Comparison of ENCODE assay signal across 21 mouse cellular contexts in the genomic region with DNA sequence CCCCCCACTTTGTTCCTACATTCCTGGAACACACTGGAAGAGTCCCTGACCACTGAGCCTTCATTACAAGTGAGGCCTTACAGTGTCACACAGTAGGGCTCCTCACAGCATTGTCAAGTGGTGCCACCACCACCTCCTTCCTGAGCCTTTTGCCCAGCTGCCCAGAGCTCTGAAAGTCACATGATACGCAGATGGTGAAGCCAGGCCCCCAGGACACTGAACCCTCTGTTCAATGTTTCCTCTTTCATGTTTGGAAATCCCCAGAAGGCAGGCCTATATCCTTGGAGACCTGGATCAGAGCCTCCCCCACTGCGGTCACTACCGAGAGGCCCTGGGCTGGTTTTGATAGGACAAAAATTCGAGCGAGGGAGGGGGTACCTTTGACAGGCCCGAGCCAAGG. TPM values are rescaled to one million over a fixed set of nuclear protein-coding genes. Genes with fewer than 3 reads are reported as not detected.
DNase-seq lines count a peak whose midpoint lies in the region; ATAC-seq and TF ChIP-seq lines count a peak whose summit lies in the region.
"Had no signal": no experiment of that assay in that cellular context is flagged by ENCODE, and none has a peak within 500 bp of the region (broad histone marks: within the 10 kb centered on the region; RNA-seq: fewer than 3 reads in every experiment).

No protein-coding gene starts in this region.

- no peak for ATAC-seq in forebrain, embryonic 12.5 days (ENCODE audit: low FRiP score)
- ATAC-seq: CD4-positive, CD25-positive, alpha-beta regulatory T cell, adult 4 months; forebrain, embryonic 15.5 days; lung, postnatal 0 days had no signal

- H3K36me3 ChIP-seq in forebrain, embryonic 10.5 days (replicated peaks) = no peaks in the 10 kb centered on the region
- H3K36me3 ChIP-seq in forebrain, embryonic 12.5 days (replicated peaks) = no peaks in the 10 kb centered on the region
- no peaks in the 10 kb centered on the region for H3K36me3 ChIP-seq in ES-E14 (ENCODE audit: control insufficient read depth, insufficient read depth, low read length, poor library complexity, severe bottlenecking)
- no peaks in the 10 kb centered on the region for H3K36me3 ChIP-seq in limb, embryonic 10.5 days
- H3K36me3 ChIP-seq: forebrain, embryonic 15.5 days had no signal

- DNase-seq in forebrain, embryonic 10.5 days (ENCODE audit: extremely low spot score, low spot score) = no peak
- peak; percentile 47 for DNase-seq in layer of hippocampus, adult 11-12 months (ENCODE audit: low spot score)
- DNase-seq in layer of hippocampus, postnatal 36 days = no peak
- no peak for DNase-seq in ES-E14 (ENCODE audit: low read depth, low spot score)
- DNase-seq in limb, embryonic 10.5 days (ENCODE audit: low spot score) = no peak
- DNase-seq in kidney, postnatal 25 days = no peak
- no peak for DNase-seq in left cerebral cortex, postnatal 25 days (ENCODE audit: low spot score in 2 of 2)
- DNase-seq: adrenal gland, postnatal 36 days; cerebellum, adult 8-10 months; gastrocnemius, postnatal 36 days; heart, postnatal 10 days; kidney, adult 8-10 months; kidney, postnatal 36 days; liver; midbrain, embryonic 14.5 days; thymus, postnatal 14 days had no signal

- in situ Hi-C loops in ES-E14 (cut with MboI; ENCODE audit: low sequenced_read_pairs in 2 of 2, unreplicated experiment in 2 of 2) = no loop called here

- no peak overlapping the region for H3K4me3 ChIP-seq in forebrain, embryonic 10.5 days
- H3K4me3 ChIP-seq in forebrain, embryonic 12.5 days (replicated peaks) = no peak overlapping the region
- peak overlapping the region; percentile 55 to 63; a peak in 3 of 4 replicates for H3K4me3 ChIP-seq in ES-E14 (ENCODE audit: insufficient read depth in 1 of 2, low read depth in 1 of 2, low read length in 2 of 2, poor library complexity in 1 of 2, severe bottlenecking in 1 of 2)
- no peak overlapping the region for H3K4me3 ChIP-seq in limb, embryonic 10.5 days
- H3K4me3 ChIP-seq: forebrain, embryonic 15.5 days had no signal

- no peak overlapping the region for H3K4me2 ChIP-seq in forebrain, embryonic 12.5 days
- H3K4me2 ChIP-seq: forebrain, embryonic 15.5 days; heart, embryonic 11.5 days had no signal

- intact Hi-C loops in left cerebral cortex, postnatal 25 days (cut with DNase I) = no loop called here

- peaks cover 31% of the 10 kb centered on the region for H3K27me3 ChIP-seq in forebrain, embryonic 10.5 days (ENCODE audit: poor library complexity, severe bottlenecking)
- H3K27me3 ChIP-seq in forebrain, embryonic 12.5 days = no peaks in the 10 kb centered on the region
- H3K27me3 ChIP-seq in limb, embryonic 10.5 days (ENCODE audit: low read depth, poor library complexity, severe bottlenecking) = no peaks in the 10 kb centered on the region
- H3K27me3 ChIP-seq: forebrain, embryonic 15.5 days had no signal

- peaks cover 41% of the 10 kb centered on the region for H3K4me1 ChIP-seq in forebrain, embryonic 10.5 days
- H3K4me1 ChIP-seq in forebrain, embryonic 12.5 days = peaks cover 10% of the 10 kb centered on the region
- H3K4me1 ChIP-seq in ES-E14 (ENCODE audit: control insufficient read depth in 2 of 2, insufficient read depth in 2 of 2, low read length in 2 of 2, poor library complexity in 1 of 2) = peaks cover 13 to 42% of the 10 kb centered on the region in 2 experiments
- H3K4me1 ChIP-seq in limb, embryonic 10.5 days = peaks cover 42% of the 10 kb centered on the region
- H3K4me1 ChIP-seq: forebrain, embryonic 15.5 days had no signal

- H3K9ac ChIP-seq in forebrain, embryonic 12.5 days = no peak overlapping the region
- peak overlapping the region; percentile 73 for H3K9ac ChIP-seq in ES-E14 (ENCODE audit: insufficient read depth, low read depth, low read length, poor library complexity, severe bottlenecking)
- H3K9ac ChIP-seq: forebrain, embryonic 15.5 days had no signal

- WGBS in forebrain, embryonic 10.5 days = 60% methylated on average over 6 of the region's 6 CpGs
- 69% methylated on average over 6 of the region's 6 CpGs for WGBS in forebrain, embryonic 12.5 days
- WGBS in limb, embryonic 10.5 days = 68% methylated on average over 6 of the region's 6 CpGs

- H3K27ac ChIP-seq in forebrain, embryonic 10.5 days = peak overlapping the region; percentile 51; the same call in 1 of the 2 replicates
- no peak overlapping the region for H3K27ac ChIP-seq in forebrain, embryonic 12.5 days
- H3K27ac ChIP-seq in ES-E14 (ENCODE audit: insufficient read depth, low read depth, low read length, poor library complexity, severe bottlenecking) = peak overlapping the region; percentile 99
- peak overlapping the region; percentile 22 for H3K27ac ChIP-seq in limb, embryonic 10.5 days

- no peaks in the 10 kb centered on the region for H3K9me3 ChIP-seq in forebrain, embryonic 10.5 days
- no peaks in the 10 kb centered on the region for H3K9me3 ChIP-seq in forebrain, embryonic 12.5 days
- no peaks in the 10 kb centered on the region for H3K9me3 ChIP-seq in ES-E14 (ENCODE audit: control insufficient read depth, insufficient read depth, low read depth, low read length)
- H3K9me3 ChIP-seq in limb, embryonic 10.5 days (replicated peaks) = no peaks in the 10 kb centered on the region
- H3K9me3 ChIP-seq: forebrain, embryonic 15.5 days had no signal

TF ChIP-seq in ES-E14, 5 proteins besides CTCF, POLR2A, EP300 and RAD21:
- TF ChIP-seq HCFC1 (IDR thresholded peaks at IDR 0.05; ENCODE audit: borderline replicate concordance, insufficient read depth, low read length) = no peak
- no peak for TF ChIP-seq ZC3H11A (IDR thresholded peaks at IDR 0.05; ENCODE audit: borderline replicate concordance, low read depth, low read length)
- TF ChIP-seq MAFK (IDR thresholded peaks at IDR 0.05; ENCODE audit: insufficient read depth, low read depth, low read length) = no peak
- TF ChIP-seq ZNF384 (IDR thresholded peaks at IDR 0.05; ENCODE audit: low read depth, low read length) = no peak
- no peak for TF ChIP-seq CHD2 (IDR thresholded peaks at IDR 0.05; ENCODE audit: low read depth, low read length)

RNA-seq across cellular contexts. Expression of a gene that starts 1.0 kb away (rescaled TPM):
- polyA plus RNA-seq in forebrain, embryonic 10.5 days (2016; fragmentation: Nextera tagmentation; extraction: Ambion mirVana) = 19.2 and 19.6 TPM in 2 replicates
- polyA plus RNA-seq in forebrain, embryonic 12.5 days (2016; fragmentation: Nextera tagmentation; extraction: Ambion mirVana) = 35.1 and 38.0 TPM in 2 replicates
- total RNA-seq in layer of hippocampus, postnatal 36 days (2021) = 100 to 1,000 TPM; 154 to 160 TPM
- total RNA-seq in ES-E14 (2012; rRNA removed) = 32.5 and 36.7 TPM in 2 replicates
- 21.7 and 26.2 TPM in 2 replicates for polyA plus RNA-seq in limb, embryonic 10.5 days (2016; fragmentation: Nextera tagmentation; extraction: Ambion mirVana)
- total RNA-seq in left cerebral cortex, postnatal 25 days (2021) = 100 to 1,000 TPM; 116 to 137 TPM

RNA-seq across cellular contexts. Expression of a gene that starts 49.8 kb away (rescaled TPM):
- polyA plus RNA-seq in forebrain, embryonic 10.5 days (2016; fragmentation: Nextera tagmentation; extraction: Ambion mirVana) = 64.4 and 68.1 TPM in 2 replicates
- 68.8 and 69.4 TPM in 2 replicates for polyA plus RNA-seq in forebrain, embryonic 12.5 days (2016; fragmentation: Nextera tagmentation; extraction: Ambion mirVana)
- total RNA-seq in layer of hippocampus, postnatal 36 days (2021) = 10 to 100 TPM; 53.6 to 60.9 TPM
- 39.4 and 44.9 TPM in 2 replicates for total RNA-seq in ES-E14 (2012; rRNA removed)
- polyA plus RNA-seq in limb, embryonic 10.5 days (2016; fragmentation: Nextera tagmentation; extraction: Ambion mirVana) = 70.0 and 70.9 TPM in 2 replicates
- 10 to 100 TPM; 64.8 to 65.6 TPM for total RNA-seq in left cerebral cortex, postnatal 25 days (2021)

Comparison
In these comparisons a context has a peak if more than half of its experiments do, and no peak if none do; other contexts are left out.
1. H3K4me3 ChIP-seq: peak in ES-E14 (2 of 2); none in forebrain, embryonic 10.5 days (single experiment), forebrain, embryonic 12.5 days (single experiment) and limb, embryonic 10.5 days (single experiment).